Mouse (Mus musculus) left cerebral cortex, postnatal 10 days (tissue): Measurements from ENCODE around the gene Sowaha. TPM values are rescaled to one million over a fixed set of nuclear protein-coding genes. Genes with fewer than 3 reads are reported as not detected.
A peak's percentile ranks its signal among the peaks of the same experiment; 100 is the strongest.
"Not testable (repeated sequence)": the region's sequence is repeated elsewhere in the genome, so short reads cannot be mapped to it uniquely, and the experiment has no call there.

ENCODE experiments used
- DNase-seq, 2 experiments: peaks; one replicate each; pipeline ENCODE4 v3.0.0; 2021 to 2022; ENCODE audit warnings: low spot score in 2 of 2, mixed read lengths in 1 of 2; ENCODE audit errors: extremely low spot score in 1 of 2
- intact Hi-C: fragments of 180-260 bp; cut with DNase I; formaldehyde crosslinking; loops from one replicate; pipeline ENCODE4 v1.15.1; 2025
- total RNA-seq, 2 experiments: library from RNA; stranded (reverse); gene quantifications; 2 replicates each; pipeline ENCODE4 v1.2.3; 2021

Sowaha gene
- total RNA-seq, 2 experiments from 2014 or later = 43.8 to 50.1 TPM

DNA sequence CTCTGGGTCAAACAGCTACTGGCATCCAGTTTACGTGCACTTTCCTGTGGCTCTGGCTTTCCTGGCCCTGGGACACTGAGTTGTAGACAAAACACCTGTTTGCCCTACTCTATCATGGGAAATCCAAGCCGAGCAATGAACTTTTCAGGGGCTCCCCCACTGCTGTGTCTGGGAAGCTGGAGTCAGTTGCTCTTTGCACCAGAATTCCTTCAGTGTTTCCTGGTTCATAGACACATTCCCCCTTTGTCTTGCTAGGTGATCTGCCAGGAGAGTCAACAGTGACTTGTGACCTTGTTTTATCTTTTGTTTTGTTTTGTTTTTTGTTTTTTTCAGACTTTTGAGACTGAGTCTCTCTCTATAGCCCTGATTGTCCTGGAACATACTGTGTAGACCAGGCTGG, 28.7 kb downstream of the Sowaha start:
- intact Hi-C loops = no loop called here
- DNase-seq = peak in 1 of 2 experiments; percentile 10

DNA sequence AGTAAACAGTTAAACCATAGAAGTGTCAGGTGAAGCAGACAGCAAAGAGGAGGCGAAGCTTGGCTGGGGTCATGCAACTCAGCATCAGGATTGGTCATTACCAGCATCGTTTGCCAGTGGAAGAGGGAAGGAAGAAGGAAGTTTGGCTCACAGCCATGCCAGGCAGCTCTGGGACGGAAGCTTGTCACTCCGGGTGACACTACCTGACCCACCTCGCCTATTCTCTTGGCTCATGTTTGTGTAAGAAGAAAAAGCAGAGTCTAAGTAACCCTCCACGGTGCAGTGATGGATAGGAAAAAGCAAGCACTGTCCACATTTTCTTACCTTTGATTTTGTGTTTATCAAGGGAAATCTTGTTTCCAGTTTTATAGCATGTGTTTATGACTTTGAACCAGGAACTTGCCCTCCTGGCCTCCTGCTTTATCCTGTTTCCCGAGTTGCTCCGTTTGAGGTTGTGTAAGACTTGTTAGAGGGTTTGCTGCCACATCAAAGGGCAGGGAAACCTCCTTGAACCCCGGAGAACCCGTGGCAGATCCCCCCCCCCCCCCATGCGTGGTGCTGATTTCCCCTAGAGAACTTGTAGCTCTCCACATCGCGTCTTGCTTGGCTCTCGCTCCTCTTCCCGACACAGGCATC, 29.9 kb downstream of the Sowaha start:
- intact Hi-C loops = no loop called here

GRCm38 (mm10) chr11:53448529-53448928, 31.5 kb downstream of the Sowaha start:
- peak in 1 of 2 experiments; percentile 54 for DNase-seq
- intact Hi-C loops = loop anchor here (10.0 kb wide), 1 partner anchor 864 kb away; no protein-coding TSS in a partner anchor

More for the DNA sequence above, 29.9 kb downstream of the Sowaha start:
- peak in 1 of 2 experiments; percentile 36 for DNase-seq

- intact Hi-C loops = loop anchor here (10.0 kb wide), 1 partner anchor 863 kb away; no protein-coding TSS in a partner anchor
- DNase-seq = no peak
Measured at GRCm38 (mm10) chr11:53447996-53448395, 32.1 kb downstream of the Sowaha start.

GRCm38 (mm10) chr11:53446183-53446582, 33.9 kb downstream of the Sowaha start:
- intact Hi-C loops = loop anchor here (10.0 kb wide), 1 partner anchor 861 kb away; no protein-coding TSS in a partner anchor
- DNase-seq = no peak

- intact Hi-C loops = loop anchor here (10.0 kb wide), 1 partner anchor 861 kb away; no protein-coding TSS in a partner anchor
- DNase-seq = no peak
Measured at GRCm38 (mm10) chr11:53445562-53445961, 34.5 kb downstream of the Sowaha start.

GRCm38 (mm10) chr11:53443861-53444260, 36.2 kb downstream of the Sowaha start:
- intact Hi-C loops = loop anchor here (10.0 kb wide), 1 partner anchor 859 kb away; no protein-coding TSS in a partner anchor
- no peak for DNase-seq

GRCm38 (mm10) chr11:53441921-53442320, 38.2 kb downstream of the Sowaha start:
- no peak for DNase-seq
- intact Hi-C loops = loop anchor here (10.0 kb wide), 1 partner anchor 857 kb away; no protein-coding TSS in a partner anchor

DNA sequence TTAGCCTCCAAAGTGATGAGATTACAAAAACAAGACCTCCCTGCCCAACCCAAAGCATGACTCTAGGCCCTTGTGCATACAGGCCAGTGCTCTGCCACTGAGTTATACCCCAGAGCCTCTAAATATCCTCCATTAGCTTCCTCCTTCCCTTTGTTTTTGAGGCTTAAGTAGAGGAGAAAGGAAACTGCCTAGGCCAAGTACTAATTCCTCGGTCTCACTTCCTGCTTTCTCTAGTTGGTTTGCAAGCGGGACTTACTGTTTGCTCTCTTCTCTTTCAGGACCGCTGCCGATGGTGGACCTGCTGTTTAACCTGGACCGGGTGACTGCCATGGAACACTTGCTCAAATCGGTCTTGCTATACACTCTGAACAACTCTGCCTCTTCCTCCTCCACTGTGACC, 43.7 kb downstream of the Sowaha start:
- DNase-seq = no peak
- intact Hi-C loops = no loop called here

- intact Hi-C loops = no loop called here
- no peak for DNase-seq
Measured at GRCm38 (mm10) chr11:53435504-53435903, 44.6 kb downstream of the Sowaha start.

DNA sequence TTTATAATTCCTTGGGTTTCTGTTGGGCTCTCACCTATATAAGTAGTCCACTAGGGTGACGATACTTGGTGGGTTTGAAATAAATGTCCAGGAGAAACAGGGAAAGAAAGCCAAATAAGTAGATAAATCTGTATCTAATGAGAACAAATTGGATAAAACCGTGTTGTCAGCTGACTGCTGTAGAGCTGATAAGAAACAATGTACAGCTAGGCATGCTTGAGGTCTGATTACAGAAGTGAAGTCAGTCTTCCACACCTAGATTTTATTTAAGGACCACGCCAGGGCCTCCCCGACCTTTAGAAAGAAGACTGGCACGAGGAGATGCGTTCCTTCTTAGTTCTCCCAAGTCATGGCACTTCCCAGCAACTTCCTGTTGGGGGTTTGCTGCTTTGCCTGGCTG, 47.0 kb downstream of the Sowaha start:
- DNase-seq = no peak
- intact Hi-C loops = no loop called here

DNA sequence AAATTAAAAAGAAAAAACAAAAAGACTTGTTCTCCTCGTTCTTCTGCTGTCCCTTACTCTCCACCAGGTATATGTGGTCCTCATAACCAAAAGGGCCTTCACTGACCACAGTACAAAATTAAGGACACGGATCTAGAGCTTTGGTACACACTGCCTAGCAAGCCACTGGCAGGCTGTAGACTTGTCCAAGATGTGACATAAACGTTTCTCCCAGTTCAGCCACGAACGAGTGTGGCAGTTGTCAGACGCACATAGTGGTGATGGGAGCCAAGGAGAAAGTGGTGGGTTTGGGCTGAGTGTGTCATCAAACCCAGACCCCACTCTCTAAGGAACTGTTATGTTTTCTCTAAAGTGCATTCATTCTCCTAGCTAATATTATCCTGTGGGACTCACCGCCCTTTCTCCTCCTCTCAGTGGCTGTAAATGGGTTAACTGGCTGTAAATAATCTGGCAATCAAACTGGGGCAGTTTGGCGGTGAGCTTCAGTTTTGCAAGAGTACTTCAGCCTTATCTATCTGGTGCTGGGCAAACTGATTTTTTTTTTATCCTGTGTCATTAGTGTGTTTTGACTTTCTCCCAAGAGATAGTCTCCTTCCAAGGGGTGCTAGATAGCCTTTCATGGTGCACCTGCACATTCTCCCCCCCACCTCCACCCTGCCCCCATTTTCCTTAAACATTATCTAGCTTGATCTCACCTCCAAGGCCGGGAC, 48.6 kb downstream of the Sowaha start:
- intact Hi-C loops = no loop called here
- DNase-seq = no peak

- peak; percentile 99 for DNase-seq
- intact Hi-C loops = no loop called here
Measured at GRCm38 (mm10) chr11:53430670-53431346, 49.3 kb downstream of the Sowaha start, which contains the start of the genes Uqcrq and Gdf9. Gene Uqcrq, minus strand, starts transcription at chr11:53430831. Gene Gdf9, plus strand, starts transcription at chr11:53431023.

DNA sequence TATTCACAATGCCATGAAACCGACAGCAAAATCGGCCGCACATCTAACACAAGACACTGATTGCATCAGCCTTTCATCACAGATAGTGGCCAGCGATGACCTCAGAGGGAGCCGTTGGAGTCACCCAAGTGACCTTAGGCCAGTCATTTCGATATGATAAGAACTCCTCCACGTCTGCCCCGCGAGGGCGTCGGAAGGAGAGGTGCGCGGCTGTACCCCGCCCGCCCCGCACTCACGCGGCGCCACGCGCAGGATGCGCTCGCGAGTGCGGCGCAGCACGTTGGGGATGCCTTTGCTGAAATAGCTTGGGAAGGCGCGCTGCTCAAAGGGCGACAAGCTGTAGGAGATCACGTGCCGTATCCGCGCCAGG, 49.8 kb downstream of the Sowaha start:
- no peak for DNase-seq
- intact Hi-C loops = no loop called here

DNA sequence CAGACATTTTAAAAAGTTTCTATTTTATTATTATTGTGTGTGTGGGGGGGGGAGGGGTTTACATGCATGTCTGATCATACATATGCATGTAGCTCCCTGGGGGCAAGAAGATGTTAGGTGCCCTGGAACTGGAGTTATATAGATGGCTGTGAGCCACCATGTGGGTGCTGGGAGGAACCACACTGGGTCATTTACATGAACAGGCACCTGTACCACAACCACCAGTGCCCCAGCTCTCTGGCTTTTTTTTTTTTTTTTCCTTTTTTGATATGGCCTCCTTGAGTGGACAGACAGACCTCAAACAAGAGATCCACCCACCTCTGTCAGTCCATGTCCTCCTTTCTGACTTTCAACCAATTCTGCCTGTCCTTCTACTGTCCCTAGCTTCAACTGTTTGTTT, 50.9 kb downstream of the Sowaha start:
- no peak for DNase-seq
- intact Hi-C loops = no loop called here

- no peak for DNase-seq
- intact Hi-C loops = no loop called here
Measured at GRCm38 (mm10) chr11:53428716-53429057, 51.4 kb downstream of the Sowaha start.

GRCm38 (mm10) chr11:53427993-53428715, 51.9 kb downstream of the Sowaha start:
- intact Hi-C loops = no loop called here
- no peak for DNase-seq

DNA sequence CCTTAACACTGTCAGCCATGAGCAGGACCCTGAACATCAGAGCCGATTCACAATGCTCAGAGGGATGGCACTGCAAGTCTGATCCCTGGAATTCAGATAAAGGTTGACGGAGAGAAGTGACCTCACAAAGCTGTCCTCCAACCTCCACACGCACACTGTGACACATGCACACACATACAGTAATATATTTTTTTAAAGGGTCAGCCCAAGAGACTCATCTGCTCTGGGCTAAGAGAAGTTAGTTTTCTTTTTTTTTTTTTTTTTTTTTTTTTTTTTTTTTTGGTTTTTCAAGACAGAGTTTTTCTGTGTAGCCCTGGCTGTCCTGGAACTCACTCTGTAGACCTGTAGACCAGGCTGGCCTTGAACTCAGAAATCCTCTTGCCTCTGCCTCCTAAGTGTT, 53.2 kb downstream of the Sowaha start:
- intact Hi-C loops = not testable (repeated sequence)

More for the DNA sequence above, 53.2 kb downstream of the Sowaha start:
- not testable (repeated sequence) for DNase-seq
